Mouse (Mus musculus) small intestine, adult 2 months (tissue): ENCODE results near the gene Gpr1. TPM values are rescaled to one million over a fixed set of nuclear protein-coding genes. Genes with fewer than 3 reads are reported as not detected.
"Not testable (repeated sequence)": the region's sequence is repeated elsewhere in the genome, so short reads cannot be mapped to it uniquely, and the experiment has no call there.

Experiments
- H3K27ac ChIP-seq: fragments of 200-500 bp; 2 replicates; pipeline ENCODE4 v1.5.1; 2012; ENCODE audit warnings: low read depth, low read length, control low read depth, inconsistent platforms; ENCODE audit not compliant: insufficient read depth
- H3K27me3 ChIP-seq: fragments of 200-500 bp; 2 replicates; pipeline ENCODE4 v1.6.1; 2012; ENCODE audit warnings: mild to moderate bottlenecking, moderate library complexity, low read length, inconsistent platforms; ENCODE audit not compliant: control insufficient read depth, insufficient read depth
- H3K36me3 ChIP-seq: fragments of 200-500 bp; 2 replicates; pipeline ENCODE4 v1.6.1; 2012; ENCODE audit warnings: mild to moderate bottlenecking, low read length, control low read depth, inconsistent platforms; ENCODE audit not compliant: control insufficient read depth, insufficient read depth
- H3K4me1 ChIP-seq: fragments of 200-500 bp; 2 replicates; pipeline ENCODE4 v1.6.1; 2012; ENCODE audit warnings: low read length, inconsistent platforms, mixed read lengths; ENCODE audit not compliant: control insufficient read depth, insufficient read depth, insufficient read length
- H3K4me3 ChIP-seq: fragments of 200-500 bp; 2 replicates; pipeline ENCODE4 v1.5.1; 2012; ENCODE audit warnings: low read depth, mild to moderate bottlenecking, control low read depth, inconsistent platforms, low read length, moderate library complexity
- CTCF ChIP-seq: fragments of 200-500 bp; IDR thresholded peaks from 2 replicates; pipeline ENCODE4 v1.5.1; 2012; ENCODE audit warnings: low read depth, mild to moderate bottlenecking, control low read depth, inconsistent platforms, low read length, moderate library complexity, mixed read lengths; ENCODE audit not compliant: insufficient replicate concordance, insufficient read length; ENCODE audit errors: extremely low read depth
- POLR2A ChIP-seq: fragments of 200-500 bp; IDR thresholded peaks from 2 replicates; pipeline ENCODE4 v1.6.1; 2012; ENCODE audit warnings: low read depth, mild to moderate bottlenecking, control low read depth, inconsistent platforms, low read length, moderate library complexity
- WGBS: fragments of 180-500 bp; shearing (Covaris S2); methylation state at CpG from one replicate; pipeline ENCODE4 v1.1.7; 2018; 5-methylcytosine and 5-hydroxymethylcytosine counted together
- polyA plus RNA-seq: library from polyadenylated mRNA; depleted of rRNA; stranded (reverse); fragments of >200 nt; gene quantifications from 2 replicates; pipeline ENCODE4 v1.2.3, GENCODE M21; 2012

Gpr1 gene
- polyA plus RNA-seq, 1 experiment: not detected

DNA sequence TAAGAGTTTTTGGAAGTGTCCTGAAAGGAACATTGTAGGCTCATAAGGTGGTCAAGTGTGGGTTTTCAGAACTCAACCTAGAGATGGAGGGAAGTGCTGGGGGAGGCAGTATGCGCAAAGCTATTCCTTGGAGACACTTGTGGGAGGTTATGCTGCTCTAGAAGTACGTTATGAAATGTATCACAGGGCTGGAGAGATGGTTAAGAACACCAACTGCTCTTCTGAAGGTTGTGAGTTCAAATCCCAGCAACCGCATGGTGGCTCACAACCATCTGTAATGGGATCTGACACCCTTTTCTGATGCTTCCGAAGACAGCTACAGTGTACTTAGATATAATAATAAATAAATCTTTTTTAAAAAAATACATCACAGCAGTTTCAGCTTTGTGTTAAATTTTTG, 34.2 kb downstream of the Gpr1 start:
- Histone ChIP-seq H3K27me3 (no peaks in the 10 kb centered on the region), H3K4me1 (peaks cover 7% of the 10 kb centered on the region), H3K4me3 (no peak overlapping the region), H3K27ac (no peak overlapping the region), H3K36me3 (peaks cover 13% of the 10 kb centered on the region)
- WGBS: 89% methylated on average over 4 of the region's 4 CpGs
- no peak for TF ChIP-seq POLR2A
- TF ChIP-seq CTCF: no peak

- Histone ChIP-seq H3K27ac (no peak overlapping the region), H3K27me3 (no peaks in the 10 kb centered on the region), H3K4me3 (no peak overlapping the region), H3K4me1 (peaks cover 11% of the 10 kb centered on the region), H3K36me3 (peaks cover 14% of the 10 kb centered on the region)
- TF ChIP-seq CTCF (no peak), POLR2A (no peak)
- WGBS: 48% methylated on average over 3 of the region's 3 CpGs
These were observed 36.0 kb downstream of the Gpr1 start for GRCm38 (mm10) chr1:63178308-63178707.

GRCm38 (mm10) chr1:63176604-63177421, 37.5 kb downstream of the Gpr1 start, which contains the start of the genes Eef1b2 and Ndufs1:
Eef1b2 (plus strand) TSS chr1:63176825.
Ndufs1 (minus strand) TSS chr1:63176833.
- Histone ChIP-seq H3K36me3 (peaks cover 17% of the 10 kb centered on the region), H3K27me3 (no peaks in the 10 kb centered on the region), H3K4me1 (peaks cover 11% of the 10 kb centered on the region), H3K4me3 (peak within 1 kb of the TSS; percentile 93), H3K27ac (peak within 1 kb of the TSS; percentile 88)
- under 1% methylated on average over 72 of the region's 72 CpGs for WGBS
- TF ChIP-seq POLR2A (peak; percentile 86), CTCF (0 out of 2 replicates have a peak, but pooled peaks have one; percentile 17)

DNA sequence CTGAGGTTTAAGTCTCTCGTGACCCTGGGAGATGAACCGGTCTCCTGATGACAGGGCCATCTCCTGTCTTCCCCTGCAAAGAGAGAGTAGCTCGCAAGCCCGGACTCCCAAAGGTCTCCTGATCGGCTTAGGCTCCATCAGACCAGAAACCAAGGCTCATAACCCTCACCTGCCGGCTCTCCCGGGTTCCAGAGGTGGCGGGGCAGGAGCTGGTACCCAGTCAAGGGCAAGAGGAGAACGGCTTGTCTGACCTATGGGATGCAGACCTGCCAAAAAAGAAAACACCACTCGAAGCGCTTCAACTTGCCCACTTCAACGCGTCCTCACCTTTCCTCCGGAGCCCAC, 38.1 kb downstream of the Gpr1 start:
- 0% methylated on average over 14 of the region's 14 CpGs for WGBS
- H3K27me3 ChIP-seq: no peaks in the 10 kb centered on the region
- TF ChIP-seq CTCF (no peak), POLR2A (no peak)
- peak overlapping the region; percentile 93 for H3K4me3 ChIP-seq
- H3K27ac ChIP-seq: peak overlapping the region; percentile 88
- H3K4me1 ChIP-seq: peaks cover 11% of the 10 kb centered on the region
- H3K36me3 ChIP-seq: peaks cover 21% of the 10 kb centered on the region

GRCm38 (mm10) chr1:63175853-63176252, 38.5 kb downstream of the Gpr1 start:
- TF ChIP-seq POLR2A: no peak
- peak overlapping the region; percentile 88 for H3K27ac ChIP-seq
- 4% methylated on average over 11 of the region's 11 CpGs for WGBS

GRCm38 (mm10) chr1:63168638-63169037, 45.7 kb downstream of the Gpr1 start:
- Histone ChIP-seq H3K36me3 (peaks cover 55% of the 10 kb centered on the region), H3K4me1 (no peaks in the 10 kb centered on the region), H3K27me3 (no peaks in the 10 kb centered on the region), H3K27ac (no peak overlapping the region), H3K4me3 (no peak overlapping the region)
- WGBS: 59% methylated on average over 2 of the region's 2 CpGs
- TF ChIP-seq POLR2A: no peak
- no peak for TF ChIP-seq CTCF

More at GRCm38 (mm10) chr1:63175853-63176252, 38.5 kb downstream of the Gpr1 start:
- Histone ChIP-seq H3K4me3 (peak overlapping the region; percentile 93), H3K36me3 (peaks cover 24% of the 10 kb centered on the region), H3K27me3 (no peaks in the 10 kb centered on the region), H3K4me1 (peaks cover 11% of the 10 kb centered on the region)

- Histone ChIP-seq H3K4me1 (peaks cover 4% of the 10 kb centered on the region; the same call in 1 of the 2 replicates), H3K27ac (no peak overlapping the region), H3K36me3 (peaks cover 44% of the 10 kb centered on the region), H3K27me3 (no peaks in the 10 kb centered on the region), H3K4me3 (no peak overlapping the region)
- TF ChIP-seq CTCF (no peak), POLR2A (no peak)
- WGBS: 98% methylated on average over 13 of the region's 13 CpGs
These were observed 74.1 kb downstream of the Gpr1 start for GRCm38 (mm10) chr1:63140231-63140630.

DNA sequence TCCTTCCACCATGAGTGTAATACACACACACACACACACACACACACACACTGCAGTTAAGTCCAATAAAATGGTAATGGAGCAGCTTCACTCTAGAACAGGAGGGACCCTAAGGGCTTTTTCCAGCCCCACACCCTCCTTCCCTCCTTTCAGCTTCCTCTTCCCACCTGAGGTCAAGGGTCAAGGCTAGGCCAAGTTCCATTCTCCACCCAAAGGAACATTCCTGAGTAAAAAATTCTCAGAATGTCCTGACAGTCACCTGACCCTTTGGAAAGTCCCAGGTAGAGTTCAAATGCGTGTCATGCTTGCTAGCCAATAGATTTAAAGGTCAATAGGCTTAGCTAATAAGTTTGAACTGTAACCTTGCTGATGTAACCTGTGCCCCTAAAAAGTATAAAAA, 75.8 kb downstream of the Gpr1 start:
- peaks cover 32% of the 10 kb centered on the region for H3K36me3 ChIP-seq
- not testable (repeated sequence) for H3K4me1 ChIP-seq, H3K4me3 ChIP-seq, H3K27ac ChIP-seq, H3K27me3 ChIP-seq
- WGBS: 89% methylated on average over 1 of the region's 1 CpGs
